Mouse (Mus musculus) bone marrow, adult 2 months (tissue): ENCODE results near the gene Cd5.

Experiments
- CTCF ChIP-seq: fragments of 200-500 bp; IDR thresholded peaks from 2 replicates; pipeline ENCODE4 v1.5.1; 2011; ENCODE audit warnings: low read length, control low read depth; ENCODE audit not compliant: control insufficient read depth, insufficient read depth
- POLR2A ChIP-seq: fragments of 200-500 bp; IDR thresholded peaks from 2 replicates; pipeline ENCODE4 v1.6.1; 2011; ENCODE audit warnings: low read depth, mild to moderate bottlenecking, control low read depth, low read length, borderline replicate concordance; ENCODE audit not compliant: control insufficient read depth

DNA sequence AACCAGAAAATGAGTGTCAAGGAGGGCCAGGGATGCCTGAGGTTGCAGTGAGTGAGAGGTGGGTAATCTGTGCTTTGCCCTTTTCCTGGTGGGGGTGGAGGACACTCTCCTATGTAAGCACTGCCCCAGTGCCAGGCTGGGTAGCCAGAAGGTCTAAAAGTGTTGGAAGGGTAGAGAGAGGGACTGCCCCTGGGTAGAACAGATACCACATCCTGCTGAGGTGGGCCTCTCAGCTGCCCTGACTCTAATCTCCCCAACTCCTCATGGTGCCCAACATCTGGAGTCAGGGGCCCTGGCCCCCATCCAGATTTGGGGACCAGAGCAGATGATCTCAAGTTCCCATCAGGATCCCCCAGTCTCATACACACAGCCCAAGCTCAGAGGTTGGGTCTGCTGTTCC, 18.3 kb upstream of the Cd5 start:
- TF ChIP-seq CTCF, result no peak
- no peak for TF ChIP-seq POLR2A
